Mouse (Mus musculus): Measurements from ENCODE around the gene Raver2.

GRCm38 (mm10) chr4:101182603-101183011, 113.8 kb downstream of the Raver2 start:
- TF ChIP-seq CTCF (IDR thresholded peaks at IDR 0.05) (peak; percentile 32), EP300 (IDR thresholded peaks at IDR 0.05; ENCODE audit: insufficient read depth, low read depth, low read length) (no peak), POLR2A (IDR thresholded peaks at IDR 0.05; ENCODE audit: insufficient read depth, low read depth, low read length) (0 out of 2 replicates have a peak, but pooled peaks have one; percentile 19)

Data from heart, adult 2 months (tissue).